Mouse (Mus musculus) heart, embryonic 16.5 days (tissue): ENCODE data around the gene Ptbp1. TPM values are rescaled to one million over a fixed set of nuclear protein-coding genes. Genes with fewer than 3 reads are reported as not detected.

ENCODE experiments used
- ATAC-seq: fragments of 200-750 bp; cut with Nextera tagmentation; replicated peaks from 2 replicates; pipeline ENCODE4 v1.8.0; 2017; ENCODE audit warnings: moderate number of reproducible peaks; ENCODE audit not compliant: insufficient read depth, low FRiP score; ENCODE audit errors: extremely low read depth
- H3K27ac ChIP-seq: fragments of 300-500 bp; sonication (generic); 2 replicates; pipeline ENCODE4 v1.5.1; 2014; ENCODE audit warnings: mild to moderate bottlenecking, low read length, control low read depth, moderate library complexity
- H3K27me3 ChIP-seq: fragments of 300-500 bp; sonication (generic); 2 replicates; pipeline ENCODE4 v1.6.1; 2014; ENCODE audit warnings: low read length, mixed read lengths; ENCODE audit not compliant: control insufficient read depth, insufficient read depth
- H3K36me3 ChIP-seq: fragments of 300-500 bp; sonication (generic); 2 replicates; pipeline ENCODE4 v1.6.1; 2014; ENCODE audit not compliant: control insufficient read depth, insufficient read depth
- H3K4me1 ChIP-seq: fragments of 300-500 bp; sonication (generic); 2 replicates; pipeline ENCODE4 v1.6.1; 2014; ENCODE audit warnings: low read length, mixed read lengths; ENCODE audit not compliant: control insufficient read depth, insufficient read depth
- H3K4me2 ChIP-seq: fragments of 300-500 bp; sonication (generic); 2 replicates; pipeline ENCODE4 v1.6.1; 2014; ENCODE audit warnings: low read depth, mild to moderate bottlenecking, control low read depth, low read length
- H3K4me3 ChIP-seq: fragments of 300-500 bp; sonication (generic); 2 replicates; pipeline ENCODE4 v1.5.1; 2014; ENCODE audit warnings: mild to moderate bottlenecking, control low read depth, low read length
- H3K9ac ChIP-seq: fragments of 300-500 bp; sonication (generic); 2 replicates; pipeline ENCODE4 v1.6.1; 2014; ENCODE audit warnings: low read length, control low read depth
- H3K9me3 ChIP-seq: fragments of 300-500 bp; sonication (generic); replicated peaks from 2 replicates; pipeline ENCODE4 v1.6.1; 2016; ENCODE audit warnings: low read length; ENCODE audit not compliant: control insufficient read depth
- WGBS: fragments of 180-500 bp; shearing (Covaris S2); extraction: QIAGEN DNeasy Blood & Tissue Kit; methylation state at CpG from one replicate; pipeline ENCODE4 v1.1.7; 2014; 5-methylcytosine and 5-hydroxymethylcytosine counted together
- polyA plus RNA-seq: library from polyadenylated mRNA; unstranded; fragments of >200 nt; fragmentation: Nextera tagmentation; extraction: Ambion mirVana; gene quantifications from 2 replicates; pipeline ENCODE4 v1.2.1, GENCODE M21; 2015

The Ptbp1 gene
- polyA plus RNA-seq, 1 experiment from 2014 or later: 146 TPM

DNA sequence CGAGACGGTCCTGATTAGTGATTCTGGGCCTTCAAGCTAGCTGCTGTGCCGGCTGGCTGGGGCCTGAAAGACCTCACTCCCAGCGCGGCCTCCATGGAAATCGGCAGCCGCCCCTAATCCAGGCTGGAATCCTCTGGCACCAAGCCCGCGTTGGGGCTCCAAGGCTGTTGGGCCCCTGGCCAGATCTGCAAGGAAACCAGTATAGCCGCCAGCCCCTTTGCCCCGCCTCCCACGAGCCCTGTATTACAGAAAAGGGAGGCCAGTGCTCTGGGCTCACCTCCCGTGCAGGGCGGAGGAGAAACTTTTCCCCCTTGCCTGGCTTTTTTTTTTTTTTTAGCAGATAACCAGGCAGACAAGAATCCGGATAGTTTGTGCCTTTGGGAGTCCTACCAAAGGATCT, 835 bp upstream of the Ptbp1 start:
- peaks cover 55% of the 10 kb centered on the region for H3K4me1 ChIP-seq

GRCm38 (mm10) chr10:79854801-79855541, 744 bp downstream of the Ptbp1 start:
- under 1% methylated on average over 83 of the region's 83 CpGs for whole genome bisulfite sequencing

More for the DNA sequence above, 835 bp upstream of the Ptbp1 start:
- Histone ChIP-seq H3K27me3 (no peaks in the 10 kb centered on the region), H3K9ac (peak overlapping the region; percentile 75), H3K36me3 (peaks cover 4% of the 10 kb centered on the region; the same call in 1 of the 2 replicates), H3K4me3 (peak overlapping the region; percentile 52), H3K9me3 (no peaks in the 10 kb centered on the region), H3K27ac (peak overlapping the region; percentile 99), H3K4me2 (peak overlapping the region; percentile 68)
- ATAC-seq: peak; percentile 59
- under 1% methylated on average over 15 of the region's 15 CpGs for WGBS

DNA sequence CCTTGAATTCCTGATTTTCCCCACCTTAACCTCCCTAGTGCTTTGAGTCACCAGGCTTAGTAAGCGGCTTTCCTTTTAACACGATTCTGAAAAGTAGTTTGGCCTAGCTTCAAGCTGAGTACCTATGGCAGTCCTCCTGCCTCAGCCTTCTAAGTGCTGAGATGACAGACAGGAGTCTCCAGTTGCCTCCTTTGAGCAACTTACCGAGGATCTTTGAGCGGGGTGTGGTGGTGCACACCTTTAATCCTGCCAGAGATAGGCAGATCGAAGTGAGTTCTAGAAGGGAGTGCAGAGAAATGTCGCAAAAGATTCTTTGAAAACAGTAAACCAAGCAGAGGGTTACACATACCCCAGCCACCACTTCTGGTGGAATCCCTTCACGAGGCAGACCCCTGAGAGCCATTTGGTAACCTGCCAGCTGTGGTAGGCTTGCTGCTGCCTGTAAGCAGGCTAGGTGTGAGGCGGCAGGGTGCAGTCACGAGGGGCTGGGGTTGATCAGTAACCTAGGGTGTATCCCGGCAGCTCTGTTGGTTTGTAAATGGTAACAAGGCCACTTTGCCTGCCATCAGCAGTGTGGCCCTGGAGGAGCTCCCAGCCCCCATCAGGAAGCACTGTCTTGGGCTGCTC, 1.4 kb downstream of the Ptbp1 start:
- Histone ChIP-seq H3K4me1 (peaks cover 62% of the 10 kb centered on the region), H3K4me3 (peak overlapping the region; percentile 98), H3K9me3 (no peaks in the 10 kb centered on the region), H3K36me3 (peaks cover 21% of the 10 kb centered on the region), H3K27ac (peak overlapping the region; percentile 100), H3K9ac (peak overlapping the region; percentile 100), H3K27me3 (no peaks in the 10 kb centered on the region), H3K4me2 (peak overlapping the region; percentile 95)
- 0% methylated on average over 10 of the region's 10 CpGs for WGBS
- no peak for ATAC-seq

More at GRCm38 (mm10) chr10:79854801-79855541, 744 bp downstream of the Ptbp1 start:
- peak overlapping the region; percentile 98 for H3K4me3 ChIP-seq
- peaks cover 14% of the 10 kb centered on the region for H3K36me3 ChIP-seq
- peak; percentile 9 for ATAC-seq
- peak overlapping the region; percentile 100 for H3K27ac ChIP-seq
- no peaks in the 10 kb centered on the region for H3K27me3 ChIP-seq
- H3K9ac ChIP-seq: peak overlapping the region; percentile 100
- peak overlapping the region; percentile 95 for H3K4me2 ChIP-seq
- peaks cover 65% of the 10 kb centered on the region for H3K4me1 ChIP-seq
- no peaks in the 10 kb centered on the region for H3K9me3 ChIP-seq

GRCm38 (mm10) chr10:79856280-79856679, 2.1 kb downstream of the Ptbp1 start:
- Histone ChIP-seq H3K4me2 (peak overlapping the region; percentile 95), H3K9me3 (no peaks in the 10 kb centered on the region), H3K9ac (peak overlapping the region; percentile 100), H3K36me3 (peaks cover 27% of the 10 kb centered on the region), H3K4me1 (peaks cover 60% of the 10 kb centered on the region), H3K27me3 (no peaks in the 10 kb centered on the region), H3K27ac (peak overlapping the region; percentile 100), H3K4me3 (peak overlapping the region; percentile 98)
- ATAC-seq: no peak
- 17% methylated on average over 6 of the region's 6 CpGs for WGBS

- peaks cover 54% of the 10 kb centered on the region for H3K4me1 ChIP-seq
Observed at GRCm38 (mm10) chr10:79856704-79857451, 2.7 kb downstream of the Ptbp1 start.

DNA sequence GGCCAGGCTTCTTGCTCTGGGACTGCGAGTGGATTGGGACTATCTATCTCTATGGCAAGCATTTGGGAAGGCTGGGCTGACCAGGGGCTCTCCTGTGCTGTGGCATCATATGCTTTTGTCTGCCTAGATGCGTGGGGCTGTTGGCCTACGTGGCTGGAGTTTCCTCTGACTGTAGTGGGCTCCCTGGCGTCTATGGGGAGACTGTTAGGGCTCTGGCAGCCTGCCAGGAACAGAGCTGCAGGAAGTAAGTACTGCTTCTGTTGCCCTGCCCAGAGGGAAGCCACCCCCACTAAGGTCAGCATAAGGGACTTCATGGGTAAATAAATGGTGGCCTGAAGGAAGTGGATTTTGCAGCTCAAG, 3.2 kb downstream of the Ptbp1 start:
- Histone ChIP-seq H3K4me1 (peaks cover 49% of the 10 kb centered on the region), H3K36me3 (peaks cover 39% of the 10 kb centered on the region), H3K27ac (peak overlapping the region; percentile 100), H3K4me3 (peak overlapping the region; percentile 98), H3K9ac (peak overlapping the region; percentile 100), H3K27me3 (no peaks in the 10 kb centered on the region), H3K4me2 (peak overlapping the region; percentile 95), H3K9me3 (no peaks in the 10 kb centered on the region)
- no peak for ATAC-seq
- 9% methylated on average over 4 of the region's 4 CpGs for WGBS

More at GRCm38 (mm10) chr10:79856704-79857451, 2.7 kb downstream of the Ptbp1 start:
- peak overlapping the region; percentile 98 for H3K4me3 ChIP-seq
- peak overlapping the region; percentile 100 for H3K9ac ChIP-seq
- no peak for ATAC-seq
- H3K27ac ChIP-seq: peak overlapping the region; percentile 100
- peaks cover 33% of the 10 kb centered on the region for H3K36me3 ChIP-seq
- H3K27me3 ChIP-seq: no peaks in the 10 kb centered on the region
- WGBS: 14% methylated on average over 7 of the region's 7 CpGs
- H3K4me2 ChIP-seq: peak overlapping the region; percentile 95
- no peaks in the 10 kb centered on the region for H3K9me3 ChIP-seq

GRCm38 (mm10) chr10:79857894-79858293, 3.7 kb downstream of the Ptbp1 start:
- peaks cover 44% of the 10 kb centered on the region for H3K36me3 ChIP-seq
- H3K27me3 ChIP-seq: no peaks in the 10 kb centered on the region
- peaks cover 44% of the 10 kb centered on the region for H3K4me1 ChIP-seq
- H3K4me2 ChIP-seq: peak overlapping the region; percentile 95
- H3K27ac ChIP-seq: peak overlapping the region; percentile 100
- no peaks in the 10 kb centered on the region for H3K9me3 ChIP-seq
- peak overlapping the region; percentile 100 for H3K9ac ChIP-seq
- peak overlapping the region; percentile 98 for H3K4me3 ChIP-seq
- ATAC-seq: no peak
- WGBS: 67% methylated on average over 2 of the region's 2 CpGs

GRCm38 (mm10) chr10:79858416-79859074, 4.3 kb downstream of the Ptbp1 start:
- WGBS: 36% methylated on average over 17 of the region's 17 CpGs

More at GRCm38 (mm10) chr10:79858416-79859074, 4.3 kb downstream of the Ptbp1 start:
- peak overlapping the region; percentile 98 for H3K4me3 ChIP-seq
- no peaks in the 10 kb centered on the region for H3K9me3 ChIP-seq
- peaks cover 41% of the 10 kb centered on the region for H3K4me1 ChIP-seq
- H3K27ac ChIP-seq: peak overlapping the region; percentile 100
- peak; percentile 19 for ATAC-seq
- peak overlapping the region; percentile 95 for H3K4me2 ChIP-seq
- H3K36me3 ChIP-seq: peaks cover 46% of the 10 kb centered on the region
- peak overlapping the region; percentile 100 for H3K9ac ChIP-seq
- H3K27me3 ChIP-seq: no peaks in the 10 kb centered on the region
